ENCODE assay signal across 32 mouse cellular contexts in genomic region chr1:128772440-128772839, GRCm38 (mm10).
"Had no signal": no experiment of that assay in that cellular context is flagged by ENCODE, and none has a peak within 500 bp of the region (broad histone marks: within the 10 kb centered on the region; RNA-seq: fewer than 3 reads in every experiment).

No protein-coding gene starts in this region.

- ATAC-seq: liver, embryonic 12.5 days; liver, postnatal 0 days; lung, postnatal 0 days; midbrain, embryonic 13.5 days; midbrain, embryonic 15.5 days; midbrain, embryonic 16.5 days had no signal

- H3K4me3 ChIP-seq: limb, embryonic 10.5 days; limb, embryonic 12.5 days; limb, embryonic 13.5 days; limb, embryonic 15.5 days; liver, embryonic 12.5 days; liver, embryonic 13.5 days; liver, embryonic 15.5 days; lung, embryonic 15.5 days; megakaryocyte, embryonic 14.5 days; midbrain, embryonic 10.5 days; midbrain, embryonic 12.5 days; midbrain, embryonic 13.5 days; midbrain, embryonic 15.5 days; myocyte; neural tube, embryonic 12.5 days had no signal

- H3K4me1 ChIP-seq: limb, embryonic 10.5 days; limb, embryonic 12.5 days; limb, embryonic 13.5 days; limb, embryonic 15.5 days; liver, embryonic 12.5 days; liver, embryonic 13.5 days; liver, embryonic 15.5 days; lung, embryonic 15.5 days; megakaryocyte, embryonic 14.5 days; midbrain, embryonic 10.5 days; midbrain, embryonic 12.5 days; midbrain, embryonic 13.5 days; midbrain, embryonic 15.5 days; neural tube, embryonic 12.5 days had no signal

- DNase-seq: left cerebral cortex, postnatal 4 days; liver; liver, embryonic 13.5 days; liver, postnatal 0 days; lung, adult 18-20 months; lung, adult 2 months; lung, embryonic 14.5 days; lung, postnatal 10 days; lung, postnatal 14 days; lung, postnatal 36 days; lung, postnatal 4 days; midbrain, embryonic 14.5 days had no signal

- H3K4me2 ChIP-seq: limb, embryonic 12.5 days; limb, embryonic 13.5 days; limb, embryonic 15.5 days; liver, embryonic 11.5 days; liver, embryonic 12.5 days; liver, embryonic 13.5 days; liver, embryonic 15.5 days; lung, embryonic 14.5 days; lung, embryonic 15.5 days; midbrain, embryonic 11.5 days; midbrain, embryonic 12.5 days; midbrain, embryonic 13.5 days; midbrain, embryonic 15.5 days; neural tube, embryonic 12.5 days had no signal

- H3K27ac ChIP-seq: limb, embryonic 10.5 days; limb, embryonic 12.5 days; limb, embryonic 13.5 days; limb, embryonic 15.5 days; liver, embryonic 12.5 days; liver, embryonic 13.5 days; liver, embryonic 14.5 days; liver, embryonic 15.5 days; lung, embryonic 15.5 days; macrophage; midbrain, embryonic 10.5 days; midbrain, embryonic 12.5 days; midbrain, embryonic 13.5 days; midbrain, embryonic 15.5 days; neural tube, embryonic 12.5 days had no signal

- H3K9me3 ChIP-seq: limb, embryonic 10.5 days; limb, embryonic 12.5 days; limb, embryonic 13.5 days; limb, embryonic 15.5 days; liver, embryonic 12.5 days; liver, embryonic 13.5 days; liver, embryonic 15.5 days; lung, embryonic 15.5 days; megakaryocyte, embryonic 14.5 days; midbrain, embryonic 10.5 days; midbrain, embryonic 12.5 days; midbrain, embryonic 13.5 days; midbrain, embryonic 15.5 days; neural tube, embryonic 12.5 days had no signal

- H3K27me3 ChIP-seq: limb, embryonic 12.5 days; limb, embryonic 13.5 days; limb, embryonic 15.5 days; liver, embryonic 12.5 days; liver, embryonic 13.5 days; liver, embryonic 15.5 days; lung, embryonic 15.5 days; midbrain, embryonic 12.5 days; midbrain, embryonic 13.5 days; midbrain, embryonic 15.5 days had no signal

- H3K36me3 ChIP-seq: limb, embryonic 10.5 days; limb, embryonic 12.5 days; limb, embryonic 13.5 days; limb, embryonic 15.5 days; liver, embryonic 12.5 days; liver, embryonic 13.5 days; liver, embryonic 15.5 days; lung, embryonic 15.5 days; midbrain, embryonic 10.5 days; midbrain, embryonic 12.5 days; midbrain, embryonic 13.5 days; midbrain, embryonic 15.5 days; neural tube, embryonic 12.5 days had no signal

- H3K9ac ChIP-seq: limb, embryonic 12.5 days; limb, embryonic 13.5 days; limb, embryonic 15.5 days; liver, embryonic 12.5 days; liver, embryonic 13.5 days; liver, embryonic 14.5 days; liver, embryonic 15.5 days; liver, postnatal 0 days; lung, embryonic 14.5 days; lung, embryonic 15.5 days; midbrain, embryonic 12.5 days; midbrain, embryonic 13.5 days; midbrain, embryonic 15.5 days; neural tube, embryonic 12.5 days had no signal
